Mouse (Mus musculus) midbrain, embryonic 16.5 days (tissue): Measurements from ENCODE around the gene Olfr690. TPM values are rescaled to one million over a fixed set of nuclear protein-coding genes. Genes with fewer than 3 reads are reported as not detected.
A peak's percentile ranks its signal among the peaks of the same experiment; 100 is the strongest.

Experiments
- ATAC-seq: fragments of 200-750 bp; cut with Nextera tagmentation; 2 replicates; pipeline ENCODE4 v1.8.0; 2017; ENCODE audit warnings: moderate TSS enrichment
- H3K27ac ChIP-seq: fragments of 300-500 bp; sonication (generic); 2 replicates; pipeline ENCODE4 v1.5.1; 2014; ENCODE audit warnings: mild to moderate bottlenecking, low read length, mixed read lengths
- H3K27me3 ChIP-seq: fragments of 300-500 bp; sonication (generic); 2 replicates; pipeline ENCODE4 v1.6.1; 2014; ENCODE audit warnings: low read depth, low read length, mixed read lengths; ENCODE audit not compliant: control insufficient read depth, insufficient read depth
- H3K36me3 ChIP-seq: fragments of 300-500 bp; sonication (generic); 2 replicates; pipeline ENCODE4 v1.6.1; 2014; ENCODE audit warnings: mild to moderate bottlenecking, low read length, moderate library complexity, mixed read lengths; ENCODE audit not compliant: control insufficient read depth, insufficient read depth
- H3K4me1 ChIP-seq: fragments of 300-500 bp; sonication (generic); 2 replicates; pipeline ENCODE4 v1.6.1; 2014; ENCODE audit warnings: mild to moderate bottlenecking, low read length, mixed read lengths; ENCODE audit not compliant: control insufficient read depth, insufficient read depth
- H3K4me2 ChIP-seq: fragments of 300-500 bp; sonication (generic); 2 replicates; pipeline ENCODE4 v1.6.1; 2014; ENCODE audit warnings: mild to moderate bottlenecking, low read length, mixed read lengths
- H3K4me3 ChIP-seq: fragments of 300-500 bp; sonication (generic); 2 replicates; pipeline ENCODE4 v1.5.1; 2014; ENCODE audit warnings: low read depth, mild to moderate bottlenecking, low read length, moderate library complexity, mixed read lengths
- H3K9ac ChIP-seq: fragments of 300-500 bp; sonication (generic); 2 replicates; pipeline ENCODE4 v1.6.1; 2014; ENCODE audit warnings: low read depth, low read length, mixed read lengths
- H3K9me3 ChIP-seq: fragments of 300-500 bp; sonication (generic); replicated peaks from 2 replicates; pipeline ENCODE4 v1.6.1; 2014; ENCODE audit warnings: mild to moderate bottlenecking, low read length, mixed read lengths; ENCODE audit not compliant: control insufficient read depth, poor library complexity, severe bottlenecking
- WGBS: fragments of 180-500 bp; shearing (Covaris S2); extraction: QIAGEN DNeasy Blood & Tissue Kit; methylation state at CpG from one replicate; pipeline ENCODE4 v1.1.7; 2014; 5-methylcytosine and 5-hydroxymethylcytosine counted together
- polyA plus RNA-seq: library from polyadenylated mRNA; unstranded; fragments of >200 nt; fragmentation: Nextera tagmentation; extraction: Ambion mirVana; gene quantifications from 2 replicates; pipeline ENCODE4 v1.2.1, GENCODE M21; 2015

Gene Olfr690
- polyA plus RNA-seq = not detected in 2 replicates

DNA sequence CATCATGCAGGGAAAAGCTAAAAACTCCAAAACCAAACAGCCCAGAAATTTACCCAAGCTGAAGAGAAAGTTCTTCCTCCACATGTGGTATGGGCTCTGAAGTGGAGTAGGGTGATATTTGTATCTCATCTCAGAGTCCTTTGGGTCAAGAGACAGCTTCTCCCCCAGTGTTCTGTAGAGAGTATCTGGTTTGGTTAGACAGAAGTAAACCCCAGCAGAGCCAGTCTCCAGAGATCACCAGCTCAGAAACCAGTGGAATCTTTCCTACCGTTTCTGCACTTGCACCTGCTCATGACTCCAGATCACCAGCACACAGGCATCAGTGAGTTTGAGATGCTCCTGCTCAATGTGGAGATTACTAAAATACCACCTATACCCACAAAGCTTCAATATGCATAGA is at the start of gene Olfr690:
Olfr690 (minus strand) TSS at position 101 of the 400 bp plus-strand sequence.
- H3K9ac ChIP-seq = no peak within 1 kb of the TSS
- H3K9me3 ChIP-seq = no peaks in the 10 kb centered on the region
- H3K4me3 ChIP-seq = no peak within 1 kb of the TSS
- no peak within 1 kb of the TSS for H3K27ac ChIP-seq
- no peaks in the 10 kb centered on the region for H3K36me3 ChIP-seq
- H3K27me3 ChIP-seq = no peaks in the 10 kb centered on the region
- H3K4me2 ChIP-seq = no peak within 1 kb of the TSS
- ATAC-seq = no peak
- WGBS = 74% methylated on average over 1 of the region's 1 CpGs
- no peaks in the 10 kb centered on the region for H3K4me1 ChIP-seq

DNA sequence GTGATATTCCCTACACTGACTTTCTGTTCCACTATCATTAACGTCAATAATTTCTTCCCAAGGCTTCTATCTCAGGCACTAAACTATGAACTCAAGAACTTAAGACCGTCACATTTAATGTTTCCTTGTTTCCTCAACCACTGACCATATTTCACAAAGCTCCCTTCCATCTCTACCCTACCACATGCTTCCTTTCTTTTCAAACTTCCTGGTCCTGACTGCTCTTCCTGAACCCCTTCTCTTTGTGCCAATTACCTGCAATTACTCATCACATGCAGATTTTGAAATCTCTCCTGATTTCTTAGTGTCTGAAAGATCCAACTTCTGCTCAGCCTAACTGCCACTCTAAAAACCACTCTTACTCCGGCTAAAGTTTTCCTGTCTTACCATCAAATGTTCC is 46.4 kb upstream of the Olfr690 start:
- Histone ChIP-seq H3K9me3 (no peaks in the 10 kb centered on the region), H3K27me3 (no peaks in the 10 kb centered on the region), H3K4me2 (no peak overlapping the region), H3K9ac (no peak overlapping the region), H3K4me3 (no peak overlapping the region), H3K4me1 (no peaks in the 10 kb centered on the region), H3K27ac (no peak overlapping the region), H3K36me3 (peaks cover 61% of the 10 kb centered on the region)
- ATAC-seq = no peak
- 95% methylated on average over 3 of the region's 3 CpGs for WGBS

DNA sequence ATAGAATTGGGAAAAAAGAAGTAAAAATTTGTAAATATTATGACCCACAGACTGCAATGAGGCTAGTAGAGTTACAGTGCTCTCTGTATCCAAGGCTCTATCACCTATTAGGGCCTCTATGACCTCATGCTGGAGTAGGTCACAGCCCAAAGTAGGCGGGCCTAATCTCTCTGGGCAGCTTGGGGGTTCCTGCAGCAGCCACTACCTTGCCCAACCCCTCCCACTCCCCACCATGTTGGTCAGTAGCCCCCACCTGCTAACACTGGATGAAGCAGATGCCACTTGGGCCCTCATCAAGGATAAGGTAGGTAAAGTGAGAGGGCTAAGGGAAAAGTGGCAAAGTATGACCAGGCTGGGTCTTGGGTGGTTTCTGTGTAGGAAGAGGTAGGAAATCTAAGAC is 41.0 kb upstream of the Olfr690 start, which contains the start of gene Gm5901:
Gm5901 (plus strand) TSS at position 173 of the 400 bp plus-strand sequence.
- no peaks in the 10 kb centered on the region for H3K4me1 ChIP-seq
- no peak within 1 kb of the TSS for H3K4me3 ChIP-seq
- H3K36me3 ChIP-seq = peaks cover 34% of the 10 kb centered on the region
- no peak within 1 kb of the TSS for H3K9ac ChIP-seq
- H3K9me3 ChIP-seq = no peaks in the 10 kb centered on the region
- no peaks in the 10 kb centered on the region for H3K27me3 ChIP-seq
- H3K4me2 ChIP-seq = no peak within 1 kb of the TSS
- WGBS = 100% methylated on average over 1 of the region's 1 CpGs
- no peak for ATAC-seq
- no peak within 1 kb of the TSS for H3K27ac ChIP-seq

DNA sequence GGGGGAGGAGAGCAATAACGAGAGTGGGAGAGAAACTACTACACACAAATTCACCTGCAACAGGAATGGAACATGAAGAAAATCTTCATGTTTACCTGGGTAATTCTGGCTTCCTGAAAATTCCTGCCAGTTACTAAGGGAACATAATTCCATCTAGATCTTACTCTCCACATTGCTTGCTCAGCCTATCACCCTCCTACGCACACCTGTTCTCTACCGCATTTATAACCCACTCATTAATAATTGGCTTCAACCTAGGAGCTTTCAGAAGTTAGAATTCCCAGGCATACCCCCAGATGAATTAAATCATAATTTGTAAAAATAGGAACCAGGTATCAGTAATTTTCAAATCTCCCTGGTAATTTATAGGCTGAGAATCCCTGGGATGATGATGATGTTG is 40.1 kb upstream of the Olfr690 start:
- no peak for ATAC-seq
- Histone ChIP-seq H3K4me2 (no peak overlapping the region), H3K27ac (no peak overlapping the region), H3K27me3 (no peaks in the 10 kb centered on the region), H3K9ac (no peak overlapping the region), H3K4me1 (no peaks in the 10 kb centered on the region), H3K9me3 (no peaks in the 10 kb centered on the region), H3K36me3 (peaks cover 34% of the 10 kb centered on the region), H3K4me3 (no peak overlapping the region)
- 98% methylated on average over 3 of the region's 3 CpGs for WGBS

DNA sequence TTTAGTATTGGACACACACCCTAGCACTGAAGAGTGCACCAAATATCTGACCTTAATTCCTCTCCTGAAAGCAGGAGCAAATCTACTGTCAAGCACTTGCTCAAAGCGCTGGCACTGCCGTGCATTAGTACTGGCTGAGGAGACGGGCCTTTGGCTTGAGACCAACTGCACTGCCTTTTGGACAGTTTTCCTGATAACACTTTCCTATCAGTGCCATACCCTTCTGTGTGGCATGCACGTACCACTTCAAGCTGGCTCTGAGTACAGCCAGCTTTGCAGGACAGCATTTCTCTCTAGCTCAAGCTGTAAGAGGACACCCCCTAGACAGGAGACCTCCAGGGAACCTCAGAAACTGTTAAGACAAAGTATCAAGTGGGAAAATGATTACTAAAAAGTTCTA is 39.6 kb upstream of the Olfr690 start:
- ATAC-seq = no peak
- Histone ChIP-seq H3K27ac (no peak overlapping the region), H3K27me3 (no peaks in the 10 kb centered on the region), H3K36me3 (peaks cover 29% of the 10 kb centered on the region), H3K4me1 (no peaks in the 10 kb centered on the region), H3K4me2 (no peak overlapping the region), H3K4me3 (no peak overlapping the region), H3K9me3 (no peaks in the 10 kb centered on the region), H3K9ac (no peak overlapping the region)
- WGBS = 92% methylated on average over 4 of the region's 4 CpGs

DNA sequence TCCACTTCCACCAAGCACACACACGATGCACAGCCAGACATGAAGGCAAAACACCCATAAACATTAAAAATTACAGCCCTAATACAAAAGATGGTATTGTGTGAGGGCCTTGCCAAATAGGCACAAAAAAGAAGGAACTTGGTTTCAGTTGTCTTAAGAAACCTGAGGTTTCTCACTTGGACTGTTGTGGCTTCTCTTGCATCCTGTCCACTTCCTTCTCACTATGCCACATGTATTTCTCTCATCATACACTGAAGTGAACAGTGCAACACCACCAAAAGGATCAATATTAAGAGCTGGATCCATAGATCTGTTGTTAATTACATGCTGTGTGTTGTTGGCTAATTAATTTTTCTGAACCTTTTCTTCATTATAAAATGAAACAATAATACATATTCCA is 39.0 kb upstream of the Olfr690 start:
- WGBS = 88% methylated on average over 1 of the region's 1 CpGs
- ATAC-seq = no peak
- peaks cover 24% of the 10 kb centered on the region for H3K36me3 ChIP-seq

DNA sequence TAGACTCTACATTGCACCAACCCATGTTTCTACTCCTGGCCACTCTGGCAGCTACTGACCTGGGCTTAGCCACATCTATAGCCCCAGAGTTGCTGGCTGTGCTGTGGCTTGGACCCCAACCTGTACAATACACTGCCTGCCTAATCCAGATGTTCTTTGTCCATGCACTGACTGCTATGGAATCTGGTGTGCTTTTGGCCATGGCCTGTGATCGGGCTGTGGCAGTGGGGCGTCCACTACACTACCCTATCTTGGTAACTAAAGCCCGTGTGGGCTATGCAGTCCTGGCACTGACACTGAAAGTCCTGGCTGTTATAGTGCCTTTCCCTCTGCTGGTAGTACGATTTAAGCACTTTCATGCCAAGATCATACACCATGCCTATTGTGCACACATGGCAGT is 34.6 kb upstream of the Olfr690 start:
- Histone ChIP-seq H3K9me3 (no peaks in the 10 kb centered on the region), H3K9ac (no peak overlapping the region), H3K36me3 (peaks cover 6% of the 10 kb centered on the region), H3K27ac (no peak overlapping the region), H3K4me3 (no peak overlapping the region), H3K4me2 (no peak overlapping the region), H3K27me3 (no peaks in the 10 kb centered on the region), H3K4me1 (no peaks in the 10 kb centered on the region)
- WGBS = 94% methylated on average over 4 of the region's 4 CpGs
- 0 out of 2 replicates have a peak, but pooled peaks have one; percentile 39 for ATAC-seq

More for the DNA sequence above, 39.0 kb upstream of the Olfr690 start:
- H3K27ac ChIP-seq = no peak overlapping the region
- H3K4me3 ChIP-seq = no peak overlapping the region
- H3K9ac ChIP-seq = no peak overlapping the region
- no peaks in the 10 kb centered on the region for H3K4me1 ChIP-seq
- H3K4me2 ChIP-seq = no peak overlapping the region
- H3K27me3 ChIP-seq = no peaks in the 10 kb centered on the region
- H3K9me3 ChIP-seq = no peaks in the 10 kb centered on the region

DNA sequence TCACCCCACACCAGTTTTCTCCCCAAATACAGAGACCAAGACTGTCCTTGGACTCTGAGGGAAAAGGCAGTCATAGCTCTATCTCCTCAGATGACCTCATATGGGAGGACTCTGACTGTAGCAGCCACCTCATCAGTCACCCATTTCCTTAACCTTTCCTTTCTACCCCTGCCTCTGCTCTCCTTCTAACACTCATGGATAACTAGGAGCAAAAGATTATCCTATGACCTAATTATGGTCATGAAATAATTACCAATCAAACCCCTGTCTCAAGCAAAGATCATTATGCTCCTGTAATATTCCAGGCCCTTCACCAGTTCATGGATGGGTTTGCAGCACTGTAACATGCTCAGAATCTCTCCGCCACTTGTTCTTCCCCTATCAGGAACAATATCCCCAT is 34.0 kb upstream of the Olfr690 start, which contains the start of gene Olfr692:
Olfr692 (plus strand) TSS at position 301 of the 400 bp plus-strand sequence.
- no peaks in the 10 kb centered on the region for H3K9me3 ChIP-seq
- ATAC-seq = no peak

DNA sequence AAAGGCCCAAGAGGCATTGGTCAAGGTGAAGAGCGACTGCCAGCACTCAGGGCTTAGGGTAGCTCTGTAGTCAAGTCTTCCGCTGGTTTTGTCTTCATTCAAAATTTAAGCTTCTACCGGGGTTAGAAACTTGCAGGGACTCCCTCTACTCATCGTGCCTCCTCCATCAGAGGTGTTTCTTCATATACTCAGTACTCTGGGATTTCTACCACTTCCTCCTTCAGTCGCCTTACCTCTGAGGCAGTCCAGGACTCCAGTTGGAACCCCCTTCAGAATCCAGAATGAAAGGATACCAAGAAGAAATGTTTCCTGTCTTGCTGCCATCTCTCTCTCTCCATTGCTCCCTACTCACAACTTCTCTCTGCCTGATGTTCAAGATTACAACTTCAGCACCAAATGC is 33.4 kb upstream of the Olfr690 start:
- H3K9ac ChIP-seq = no peak overlapping the region
- no peaks in the 10 kb centered on the region for H3K27me3 ChIP-seq
- no peak for ATAC-seq
- 88% methylated on average over 5 of the region's 5 CpGs for WGBS
- H3K27ac ChIP-seq = no peak overlapping the region
- no peak overlapping the region for H3K4me2 ChIP-seq
- no peak overlapping the region for H3K4me3 ChIP-seq
- no peaks in the 10 kb centered on the region for H3K9me3 ChIP-seq
- 0 out of 2 replicates have a peak, but pooled peaks cover 2% of the 10 kb centered on the region for H3K36me3 ChIP-seq
- H3K4me1 ChIP-seq = no peaks in the 10 kb centered on the region

More for the DNA sequence above, 34.0 kb upstream of the Olfr690 start, which contains the start of gene Olfr692:
- Histone ChIP-seq H3K4me2 (no peak within 1 kb of the TSS), H3K9ac (no peak within 1 kb of the TSS), H3K4me1 (no peaks in the 10 kb centered on the region), H3K27me3 (no peaks in the 10 kb centered on the region), H3K36me3 (0 out of 2 replicates have a peak, but pooled peaks cover 3% of the 10 kb centered on the region), H3K4me3 (no peak within 1 kb of the TSS), H3K27ac (no peak within 1 kb of the TSS)
- WGBS = 100% methylated on average over 1 of the region's 1 CpGs
